Mouse (Mus musculus): ENCODE results near the gene Cry2.

GRCm38 (mm10) chr2:92361795-92362194, 72.0 kb downstream of the Cry2 start:
- TF ChIP-seq POLR2A (IDR thresholded peaks at IDR 0.05; ENCODE audit: control insufficient read depth, low read depth, low read length): no peak
- TF ChIP-seq CTCF (IDR thresholded peaks at IDR 0.05; ENCODE audit: control insufficient read depth, insufficient read depth, insufficient replicate concordance, low read depth, low read length): no peak

All from testis, adult 2 months (tissue).